Mouse (Mus musculus): ENCODE data around the gene Card11.

Gene Card11

DNA sequence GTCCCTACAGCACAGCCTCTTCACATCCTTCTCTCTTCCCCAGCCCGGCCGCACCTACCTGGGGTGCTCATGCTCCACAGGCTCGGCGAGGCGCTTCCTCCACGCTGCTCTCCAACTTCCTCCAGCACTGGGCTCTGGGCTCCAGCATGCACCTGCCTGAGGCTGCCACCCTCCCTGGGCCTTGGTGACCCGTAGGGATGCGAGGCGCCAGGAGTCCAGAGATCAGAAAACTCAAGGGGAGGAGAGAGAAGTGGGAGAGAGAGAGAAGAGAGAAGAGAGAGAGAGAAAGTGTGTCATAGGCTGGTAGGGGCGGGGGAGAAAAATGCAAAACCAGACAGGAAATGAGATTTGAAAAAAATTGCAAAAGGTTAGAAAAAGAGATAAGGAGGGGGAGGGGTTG, at the start of gene Card11:
Gene Card11, minus strand, starts transcription at position 234 of the 400 bp plus-strand sequence.
- no peak for DNase-seq (ENCODE audit: inconsistent ontology term)

GRCm38 (mm10) chr5:141047651-141048218, 47.4 kb upstream of the Card11 start:
- peak; percentile 4 for DNase-seq (ENCODE audit: inconsistent ontology term)

GRCm38 (mm10) chr5:141044976-141045375, 44.6 kb upstream of the Card11 start:
- no peak for DNase-seq (ENCODE audit: inconsistent ontology term)

DNA sequence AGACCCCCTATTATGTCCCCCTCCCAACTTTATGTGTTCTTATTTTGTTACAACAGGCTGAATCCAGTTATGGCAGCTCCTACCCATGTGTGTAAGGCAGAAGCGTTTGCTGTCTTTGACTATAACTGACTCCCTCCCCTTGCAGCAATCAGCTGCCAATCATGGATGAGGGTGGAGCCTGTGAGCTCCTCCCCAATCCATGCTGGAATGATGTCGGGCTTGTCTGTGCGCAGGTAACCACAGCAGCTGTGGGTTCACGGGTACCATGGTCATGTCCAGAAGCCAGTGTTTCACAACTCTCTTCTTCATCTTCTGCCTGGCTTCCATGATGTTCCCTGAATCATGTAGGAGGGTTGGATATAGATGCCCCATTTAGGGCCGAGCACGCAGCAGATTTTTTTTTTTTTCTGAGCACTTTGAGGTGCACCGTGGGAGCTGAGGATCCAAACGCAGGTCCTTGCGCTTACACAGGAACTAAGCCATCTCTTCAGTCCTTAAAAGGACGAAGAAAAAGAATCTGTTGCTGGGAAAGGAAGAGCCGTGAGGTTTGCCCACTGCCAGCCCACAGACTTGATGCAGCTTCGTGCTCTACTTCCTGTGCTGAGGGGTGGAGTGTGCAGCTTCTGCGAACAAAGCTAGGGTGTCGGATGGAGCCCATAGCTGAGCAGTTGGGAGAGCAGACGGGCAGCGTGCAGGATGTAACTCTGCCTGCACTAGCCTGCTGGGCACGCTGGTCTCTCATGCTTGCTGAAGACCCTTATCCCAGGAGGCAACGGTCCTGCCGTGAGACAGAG, 43.5 kb upstream of the Card11 start:
- no peak for DNase-seq (ENCODE audit: inconsistent ontology term)

DNA sequence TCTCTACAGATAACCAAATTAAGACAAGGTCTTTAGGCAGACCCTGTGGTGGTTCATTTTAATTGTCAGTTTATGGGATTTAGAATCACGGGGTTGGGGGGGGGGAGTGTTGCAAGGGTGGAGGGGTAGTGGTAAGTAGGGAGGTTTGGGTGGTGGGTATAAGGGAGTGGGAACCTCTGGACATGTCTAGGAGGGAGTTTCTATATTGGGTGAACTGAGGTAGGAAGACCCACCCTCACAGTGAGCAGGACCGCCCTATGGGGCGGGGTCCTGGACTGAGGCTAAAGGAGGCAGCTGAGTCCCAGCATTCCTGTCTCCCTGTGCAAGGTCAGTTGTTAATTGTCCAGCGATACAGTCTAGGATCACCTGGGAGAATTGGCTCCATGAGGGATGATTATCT, 42.0 kb upstream of the Card11 start:
- no peak for DNase-seq (ENCODE audit: inconsistent ontology term)

DNA sequence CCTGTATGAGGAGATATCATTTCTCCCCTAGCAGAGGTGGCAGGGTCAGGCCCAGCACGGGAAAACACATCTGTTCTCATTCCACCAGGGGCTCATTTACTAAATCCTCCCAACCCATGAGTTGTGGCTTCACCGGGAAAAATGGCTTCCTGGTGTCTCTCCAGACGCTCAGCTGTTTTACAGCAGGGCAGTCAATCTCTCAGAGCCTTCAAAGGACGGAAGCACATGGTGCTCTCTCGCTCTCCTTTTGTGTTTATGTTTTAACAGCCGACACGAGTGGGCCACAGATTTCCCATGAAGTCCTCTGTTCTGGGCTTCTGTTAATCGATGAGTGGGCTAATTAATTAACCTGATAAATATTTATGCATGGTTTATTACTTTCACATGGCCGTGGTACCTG, 40.5 kb upstream of the Card11 start:
- no peak for DNase-seq (ENCODE audit: inconsistent ontology term)

DNA sequence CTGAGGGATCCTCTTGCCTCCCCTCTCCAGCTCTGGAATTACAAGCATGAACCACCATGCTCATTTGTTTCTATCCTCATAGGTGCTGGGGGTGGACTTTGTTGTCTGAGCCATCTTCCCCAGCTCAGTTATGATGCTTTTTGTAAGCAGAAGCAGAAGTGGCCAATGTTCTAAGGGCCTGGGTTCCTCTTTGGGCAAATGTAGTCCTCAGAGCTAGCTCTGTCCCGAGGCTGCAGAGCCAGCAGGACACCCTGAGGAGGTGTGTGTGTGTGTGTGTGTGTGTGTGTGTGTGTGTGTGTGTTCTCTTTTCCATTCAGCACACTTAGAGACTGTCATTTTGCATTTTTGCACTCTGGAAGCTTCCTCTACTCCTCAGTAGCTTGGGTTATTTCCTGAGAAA, 38.0 kb upstream of the Card11 start:
- DNase-seq (ENCODE audit: inconsistent ontology term): no peak

DNA sequence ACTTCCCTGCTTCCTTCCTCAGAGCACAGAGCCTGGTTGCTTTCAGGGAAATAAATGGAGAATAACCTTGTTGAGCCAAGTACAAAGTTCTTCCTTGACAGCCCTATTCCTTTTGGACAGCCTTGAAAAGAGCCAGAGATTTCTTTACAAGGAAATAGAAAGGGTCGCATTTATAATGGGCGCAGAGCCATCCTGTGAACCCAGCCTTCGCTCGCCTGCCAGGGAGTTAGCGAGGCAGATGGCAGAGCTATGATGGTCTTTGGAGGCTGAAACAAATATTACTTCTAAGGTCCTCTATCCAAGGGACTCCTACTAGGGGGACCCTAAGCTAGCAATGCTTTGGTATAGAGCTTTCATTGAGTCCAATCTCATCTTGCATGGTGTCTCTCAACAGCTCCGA, 35.0 kb upstream of the Card11 start:
- DNase-seq (ENCODE audit: inconsistent ontology term): no peak

- DNase-seq (ENCODE audit: inconsistent ontology term): no peak
Measured at GRCm38 (mm10) chr5:141034301-141034700, 33.9 kb upstream of the Card11 start.

DNA sequence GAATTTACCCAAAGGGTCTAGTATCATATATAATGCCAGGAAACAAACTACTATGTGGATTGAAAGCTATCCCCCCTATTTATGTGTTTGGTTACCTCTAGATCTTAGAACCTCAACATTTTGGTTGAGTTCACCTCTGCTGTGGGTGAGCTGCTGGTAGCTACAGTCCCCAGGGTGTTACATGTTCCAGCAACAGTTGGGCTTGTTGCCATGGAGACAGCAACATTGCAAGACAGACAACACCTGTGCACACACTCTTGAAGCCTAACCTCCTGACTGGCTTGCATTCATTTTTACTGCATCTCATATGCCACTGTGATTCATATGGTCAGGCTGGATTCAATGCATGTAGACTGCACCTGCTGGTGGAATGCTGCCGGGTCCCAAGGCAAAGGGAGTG, 32.6 kb upstream of the Card11 start:
- no peak for DNase-seq (ENCODE audit: inconsistent ontology term)

DNA sequence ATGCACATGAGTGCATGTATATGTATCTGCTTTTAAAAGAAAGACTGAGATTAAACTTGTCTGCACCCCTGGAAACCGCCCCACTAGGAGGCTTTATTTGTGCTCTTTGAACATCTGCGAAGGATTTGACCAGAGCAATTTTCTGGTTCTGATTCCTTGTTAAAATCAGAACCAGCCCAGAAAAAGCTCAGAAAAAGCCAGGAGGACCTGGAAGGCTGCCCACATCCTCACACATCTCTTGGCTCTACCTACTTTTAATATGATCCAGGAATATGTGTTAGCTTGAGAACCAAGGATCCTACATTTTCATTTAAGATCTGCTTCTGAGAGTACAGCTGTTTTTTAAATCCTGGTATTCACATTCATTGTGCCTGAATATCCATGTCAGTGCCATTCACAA, 29.0 kb upstream of the Card11 start:
- DNase-seq (ENCODE audit: inconsistent ontology term): no peak

DNA sequence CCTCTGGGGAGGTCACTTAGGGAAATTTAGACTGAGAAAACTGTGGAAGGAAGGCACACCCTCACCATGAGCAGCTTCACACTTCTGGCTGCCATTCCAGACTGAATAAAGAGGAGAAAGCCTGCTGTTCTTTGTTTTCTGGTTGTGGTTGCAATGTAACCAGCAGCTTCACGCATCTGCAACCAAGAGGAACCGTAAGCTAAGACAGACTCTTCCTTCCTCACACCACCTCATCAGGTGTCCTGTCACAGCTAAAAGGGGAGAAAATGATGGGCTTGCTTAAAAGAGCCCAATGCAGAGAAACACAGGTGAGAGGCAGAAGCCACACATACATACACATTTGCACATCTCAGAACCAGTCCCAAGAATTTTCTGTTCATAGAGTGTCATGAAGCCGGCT, 25.3 kb upstream of the Card11 start:
- DNase-seq (ENCODE audit: inconsistent ontology term): no peak

- DNase-seq (ENCODE audit: inconsistent ontology term): no peak
Measured at GRCm38 (mm10) chr5:141024435-141024834, 24.1 kb upstream of the Card11 start.

- DNase-seq (ENCODE audit: inconsistent ontology term): no peak
Measured at GRCm38 (mm10) chr5:141017927-141018700, 17.7 kb upstream of the Card11 start.

DNA sequence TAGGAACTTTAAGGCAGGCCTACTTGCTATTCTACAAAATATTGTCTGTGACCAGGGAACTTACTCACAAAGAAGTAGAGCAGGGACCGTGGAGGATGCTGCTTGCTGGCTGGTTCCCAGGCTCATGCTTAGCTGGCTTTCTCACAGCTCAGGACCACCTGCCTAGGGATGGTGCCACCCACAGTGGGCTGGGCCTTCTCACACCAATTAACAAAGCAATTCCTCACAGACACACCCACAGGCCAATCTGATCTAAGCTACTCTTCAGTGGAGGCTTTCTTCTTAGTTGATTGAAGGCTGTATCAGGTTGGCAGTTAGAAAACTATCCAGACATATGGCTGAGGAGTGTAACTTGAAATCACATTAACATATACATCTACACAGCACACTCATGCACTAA, 15.7 kb upstream of the Card11 start:
- no peak for DNase-seq (ENCODE audit: inconsistent ontology term)

- DNase-seq (ENCODE audit: inconsistent ontology term): no peak
Measured at GRCm38 (mm10) chr5:141014216-141014615, 13.8 kb upstream of the Card11 start.

DNA sequence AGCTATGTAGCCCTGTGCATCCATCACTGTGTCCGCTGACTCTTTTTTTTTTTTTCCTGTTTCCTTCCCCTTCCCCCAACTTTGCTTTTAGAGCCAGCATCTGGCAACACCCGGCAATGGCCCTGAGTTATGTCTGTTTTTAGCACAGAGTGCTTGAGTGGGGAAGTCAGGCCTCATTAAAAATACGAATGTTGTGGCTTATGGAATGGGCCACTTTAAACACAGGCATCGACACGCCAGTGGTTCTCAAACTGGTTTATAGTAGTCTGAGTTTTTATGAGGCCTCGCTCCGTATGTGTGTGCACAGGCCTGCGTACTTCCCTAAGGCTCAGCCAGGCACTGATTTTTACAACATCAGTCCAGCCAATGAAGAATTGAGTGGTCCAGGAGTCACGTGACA, 13.1 kb upstream of the Card11 start:
- no peak for DNase-seq (ENCODE audit: inconsistent ontology term)

- no peak for DNase-seq (ENCODE audit: inconsistent ontology term)
Measured at GRCm38 (mm10) chr5:141005491-141005890, 5.1 kb upstream of the Card11 start.

DNA sequence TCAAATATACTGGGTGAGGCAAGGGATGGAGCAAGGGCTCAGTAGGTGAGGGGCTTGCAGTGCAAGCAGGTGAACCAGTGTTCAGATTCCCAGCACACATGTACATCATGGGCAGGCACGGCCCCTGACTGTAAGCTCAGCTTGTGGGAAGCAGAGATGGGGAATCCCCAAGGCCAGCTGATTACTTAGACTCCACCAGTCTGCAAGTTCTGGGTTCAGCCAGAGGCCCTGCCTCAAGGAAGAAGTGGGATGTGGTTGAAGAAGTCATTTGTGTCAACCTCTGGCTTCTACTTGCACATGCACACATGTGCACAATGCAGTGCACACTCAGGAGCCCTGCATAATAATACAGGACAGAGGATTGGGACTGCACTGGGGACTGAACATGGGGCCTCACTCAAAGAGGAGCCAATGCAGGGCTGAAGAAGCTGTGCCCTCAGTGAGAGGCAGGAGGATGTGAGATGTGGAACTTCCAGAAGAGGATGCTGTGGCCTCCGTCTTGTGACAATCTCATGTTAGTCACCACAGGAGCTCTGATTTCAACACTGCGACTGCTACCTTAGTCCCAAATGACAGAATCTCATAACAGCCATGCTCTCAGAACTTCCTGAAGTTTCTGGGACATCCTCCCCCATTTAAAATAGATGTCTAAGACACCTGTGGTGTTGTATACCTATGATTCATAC, 3.8 kb upstream of the Card11 start:
- no peak for DNase-seq (ENCODE audit: inconsistent ontology term)

- DNase-seq (ENCODE audit: inconsistent ontology term): no peak
Measured at GRCm38 (mm10) chr5:140999178-140999672, 1.2 kb downstream of the Card11 start.

DNA sequence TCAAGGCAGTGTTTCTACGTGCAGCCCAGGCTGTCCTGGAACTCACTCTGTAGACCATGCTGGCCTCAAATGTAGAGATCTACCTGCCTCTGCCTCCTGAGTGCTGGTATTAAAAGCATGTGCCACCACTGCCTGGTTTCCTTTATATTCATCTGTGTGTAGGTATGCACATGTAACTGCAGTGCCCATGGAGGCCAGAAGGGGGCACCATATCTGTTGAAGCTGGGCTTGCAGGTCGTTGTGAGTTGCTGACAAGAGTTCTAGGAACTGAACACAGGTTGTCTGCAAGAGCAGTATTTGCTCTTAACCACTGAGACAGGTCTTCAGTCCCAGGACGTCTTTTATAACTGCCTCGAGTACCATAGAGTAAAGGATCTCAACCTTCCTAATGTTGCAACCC, 2.6 kb downstream of the Card11 start:
- DNase-seq (ENCODE audit: inconsistent ontology term): no peak

All from Muller cell, postnatal 12 days (primary cell).